Mouse (Mus musculus): ENCODE results near the gene C2cd4b.

The C2cd4b gene

DNA sequence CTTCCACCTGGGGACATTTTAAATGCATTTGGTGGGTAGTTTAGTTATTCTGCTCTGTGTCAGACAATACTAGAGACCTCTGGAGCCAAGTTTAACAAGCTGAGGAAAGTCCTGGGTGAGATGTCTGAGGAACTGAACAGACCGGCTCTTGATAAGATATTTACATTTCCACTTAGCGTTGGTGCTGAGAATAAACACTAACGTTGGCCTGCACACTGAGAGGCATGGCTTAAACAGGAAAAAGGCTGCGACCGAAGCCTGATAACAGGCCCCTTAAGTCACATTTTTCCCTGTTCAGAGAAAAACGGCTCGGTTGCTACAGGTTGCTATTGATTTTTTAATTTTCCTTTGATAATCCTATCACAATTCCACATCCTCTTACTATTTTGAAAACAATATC, 12.1 kb downstream of the C2cd4b start:
- in situ Hi-C loops (cut with MboI) = no loop called here

- in situ Hi-C loops (cut with MboI) = no loop called here
Observed at GRCm38 (mm10) chr9:67774201-67774600, 15.0 kb downstream of the C2cd4b start.

GRCm38 (mm10) chr9:67778553-67778952, 19.3 kb downstream of the C2cd4b start:
- in situ Hi-C loops (cut with MboI) = no loop called here

GRCm38 (mm10) chr9:67782786-67783185, 23.5 kb downstream of the C2cd4b start:
- in situ Hi-C loops (cut with MboI) = no loop called here

- in situ Hi-C loops (cut with MboI) = no loop called here
Observed at GRCm38 (mm10) chr9:67783464-67783863, 24.2 kb downstream of the C2cd4b start.

DNA sequence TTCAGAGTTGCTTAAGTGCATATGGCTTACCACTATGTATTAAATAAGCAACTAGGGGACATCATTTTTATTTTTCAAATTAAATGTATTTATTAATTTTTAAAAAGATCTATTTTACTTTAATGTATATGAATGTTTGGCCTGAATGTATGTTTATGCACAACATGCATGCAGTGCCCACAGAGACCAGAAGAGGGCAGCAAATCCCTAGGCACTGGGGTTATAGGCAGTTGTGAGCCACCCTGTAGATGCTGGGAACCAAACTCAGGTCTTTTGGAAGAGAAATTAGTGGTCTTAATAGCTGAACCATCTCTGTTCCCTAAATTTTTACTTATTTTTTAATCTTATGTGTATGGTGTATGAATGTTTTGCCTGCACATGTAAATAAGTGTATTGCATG, 24.7 kb downstream of the C2cd4b start:
- in situ Hi-C loops (cut with MboI) = no loop called here

- in situ Hi-C loops (cut with MboI) = no loop called here
Observed at GRCm38 (mm10) chr9:67786311-67786710, 27.1 kb downstream of the C2cd4b start.

- in situ Hi-C loops (cut with MboI) = no loop called here
Observed at GRCm38 (mm10) chr9:67787671-67788070, 28.4 kb downstream of the C2cd4b start.

DNA sequence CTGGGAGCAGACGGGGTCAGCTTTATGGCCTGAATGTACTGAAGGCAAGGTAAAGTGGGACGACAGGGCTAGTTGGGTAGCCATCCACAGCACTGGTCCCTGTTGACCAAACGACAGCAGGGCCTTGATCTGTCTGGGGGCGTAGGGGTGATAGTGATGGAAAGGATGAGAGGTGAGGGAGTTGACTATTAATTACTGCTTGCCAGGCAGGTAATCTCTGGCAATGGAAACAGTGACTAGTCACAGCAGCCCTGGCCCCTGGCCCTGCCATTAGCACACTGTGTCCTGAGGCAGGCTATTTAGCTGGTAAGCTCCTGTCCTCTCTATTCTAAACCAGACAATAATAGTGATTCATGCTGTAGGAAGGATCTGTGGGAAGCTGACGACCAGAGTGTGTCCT, 33.2 kb downstream of the C2cd4b start:
- in situ Hi-C loops (cut with MboI) = no loop called here

- in situ Hi-C loops (cut with MboI) = no loop called here
Observed at GRCm38 (mm10) chr9:67793501-67793900, 34.3 kb downstream of the C2cd4b start.

DNA sequence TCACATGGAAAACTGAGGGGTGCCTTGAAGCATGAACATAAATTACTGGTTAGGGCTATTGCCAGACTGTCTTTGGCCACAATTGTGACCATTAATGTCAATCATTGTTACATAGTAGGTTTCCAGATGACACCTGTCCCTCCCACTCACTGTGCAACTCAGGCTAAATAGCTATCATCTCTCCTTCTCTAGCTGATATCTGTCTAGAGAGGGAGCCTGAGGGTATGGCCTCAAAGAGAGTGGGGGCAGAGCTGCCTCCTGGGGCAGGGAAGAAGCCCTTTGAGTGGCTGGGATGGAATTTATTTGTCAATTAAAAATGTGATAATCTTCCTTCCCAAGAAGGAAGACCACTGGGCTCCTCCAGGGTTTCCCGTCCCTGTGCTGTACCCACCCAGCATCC, 35.0 kb downstream of the C2cd4b start:
- in situ Hi-C loops (cut with MboI) = no loop called here

- in situ Hi-C loops (cut with MboI) = no loop called here
Observed at GRCm38 (mm10) chr9:67794668-67795067, 35.4 kb downstream of the C2cd4b start.

- in situ Hi-C loops (cut with MboI) = no loop called here
Observed at GRCm38 (mm10) chr9:67795205-67795675, 36.0 kb downstream of the C2cd4b start.

- in situ Hi-C loops (cut with MboI) = no loop called here
Observed at GRCm38 (mm10) chr9:67799078-67799819, 40.0 kb downstream of the C2cd4b start.

- in situ Hi-C loops (cut with MboI) = no loop called here
Observed at GRCm38 (mm10) chr9:67802241-67802640, 43.0 kb downstream of the C2cd4b start.

- in situ Hi-C loops (cut with MboI) = no loop called here
Observed at GRCm38 (mm10) chr9:67807000-67807399, 47.8 kb downstream of the C2cd4b start.

- in situ Hi-C loops (cut with MboI) = no loop called here
Observed at GRCm38 (mm10) chr9:67810527-67810926, 51.3 kb downstream of the C2cd4b start.

Measured in mature B cell (primary cell).